ENCODE assay signal across 9 mouse cellular contexts in the genomic region with DNA sequence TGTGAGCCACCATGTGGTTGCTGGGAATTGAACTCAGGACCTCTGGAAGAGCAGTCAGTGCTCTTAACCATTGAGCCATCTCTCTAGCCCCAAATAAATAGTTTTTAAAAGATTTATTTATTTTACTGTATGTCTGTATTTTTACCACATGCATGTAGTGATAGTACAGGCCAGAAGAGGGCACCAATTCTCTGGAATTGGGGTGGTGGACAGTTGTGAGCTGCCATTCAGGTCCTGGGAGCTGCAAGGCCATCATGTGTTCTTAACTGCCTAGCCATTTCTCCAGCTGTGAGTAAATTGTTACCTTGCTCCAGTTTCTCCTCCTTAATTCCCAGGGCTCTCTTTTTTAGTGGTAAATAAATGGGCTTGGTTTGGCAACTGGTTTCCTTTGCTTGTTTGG. TPM values are rescaled to one million over a fixed set of nuclear protein-coding genes. Genes with fewer than 3 reads are reported as not detected.
DNase-seq lines count a peak whose midpoint lies in the region; ATAC-seq and TF ChIP-seq lines count a peak whose summit lies in the region.
"Had no signal": no experiment of that assay in that cellular context is flagged by ENCODE, and none has a peak within 500 bp of the region (broad histone marks: within the 10 kb centered on the region; RNA-seq: fewer than 3 reads in every experiment).

No protein-coding gene starts in this region.

- H3K27me3 ChIP-seq in kidney, embryonic 15.5 days: no peaks in the 10 kb centered on the region
- H3K27me3 ChIP-seq in stomach, postnatal 0 days (ENCODE audit: control insufficient read depth, insufficient read depth, low read length): no peaks in the 10 kb centered on the region
- H3K27me3 ChIP-seq: limb, embryonic 15.5 days had no signal

- ATAC-seq in kidney, embryonic 15.5 days (replicated peaks; ENCODE audit: low FRiP score): no peak
- no peak for ATAC-seq in stomach, postnatal 0 days (ENCODE audit: low FRiP score, low TSS enrichment)

- no peak for TF ChIP-seq EP300 in stomach, postnatal 0 days (optimal IDR thresholded peaks at IDR 0.05)

- no peak overlapping the region for H3K4me2 ChIP-seq in kidney, embryonic 15.5 days
- H3K4me2 ChIP-seq in stomach, postnatal 0 days (replicated peaks; ENCODE audit: low read depth): no peak overlapping the region
- H3K4me2 ChIP-seq: limb, embryonic 15.5 days had no signal

- TF ChIP-seq CTCF in bone marrow, adult 2 months (IDR thresholded peaks at IDR 0.05; ENCODE audit: control insufficient read depth, insufficient read depth, low read length): peak; percentile 46; the same call in 1 of the 2 replicates
- TF ChIP-seq CTCF in stomach, postnatal 0 days (IDR thresholded peaks at IDR 0.05; ENCODE audit: low read depth): peak; percentile 73

- no peaks in the 10 kb centered on the region for H3K36me3 ChIP-seq in kidney, embryonic 15.5 days
- no peaks in the 10 kb centered on the region for H3K36me3 ChIP-seq in stomach, postnatal 0 days (ENCODE audit: control insufficient read depth, insufficient read depth, low read length)
- H3K36me3 ChIP-seq: limb, embryonic 15.5 days had no signal

- H3K4me1 ChIP-seq in kidney, embryonic 15.5 days: no peaks in the 10 kb centered on the region
- H3K4me1 ChIP-seq in bone marrow, adult 2 months (ENCODE audit: control insufficient read depth, insufficient read depth, low read length): no peaks in the 10 kb centered on the region
- H3K4me1 ChIP-seq in stomach, postnatal 0 days (replicated peaks; ENCODE audit: control insufficient read depth, insufficient read depth): no peaks in the 10 kb centered on the region
- H3K4me1 ChIP-seq: limb, embryonic 15.5 days had no signal

- no peaks in the 10 kb centered on the region for H3K9me3 ChIP-seq in kidney, embryonic 15.5 days (replicated peaks)
- no peaks in the 10 kb centered on the region for H3K9me3 ChIP-seq in stomach, postnatal 0 days (ENCODE audit: control insufficient read depth, low read length)
- H3K9me3 ChIP-seq: limb, embryonic 15.5 days had no signal

- DNase-seq in adrenal gland, adult (ENCODE audit: inconsistent age in 2 of 2, low spot score in 1 of 2): peak; percentile 47 to 84
- no peak for DNase-seq in adrenal gland, postnatal 4 days (ENCODE audit: low spot score in 2 of 2)
- peak; percentile 42 for DNase-seq in kidney, adult 9 months
- DNase-seq in 3134 (ENCODE audit: extremely low read depth, insufficient read length, low spot score): peak; percentile 32
- peak; percentile 59 for DNase-seq in kidney, postnatal 10 days
- no peak for DNase-seq in stomach, postnatal 0 days (ENCODE audit: low spot score)

- no peak overlapping the region for H3K4me3 ChIP-seq in kidney, embryonic 15.5 days (replicated peaks)
- H3K4me3 ChIP-seq in bone marrow, adult 2 months (replicated peaks; ENCODE audit: control insufficient read depth, low read depth, low read length): no peak overlapping the region
- no peak overlapping the region for H3K4me3 ChIP-seq in stomach, postnatal 0 days (ENCODE audit: low read depth, low read length)
- H3K4me3 ChIP-seq: limb, embryonic 15.5 days had no signal

- TF ChIP-seq POLR2A in bone marrow, adult 2 months (IDR thresholded peaks at IDR 0.05; ENCODE audit: borderline replicate concordance, control insufficient read depth, low read depth, low read length): no peak

- no peak overlapping the region for H3K27ac ChIP-seq in kidney, embryonic 15.5 days
- no peak overlapping the region for H3K27ac ChIP-seq in bone marrow, adult 2 months (ENCODE audit: control insufficient read depth, insufficient read depth, low read depth, low read length, poor library complexity)
- no peak overlapping the region for H3K27ac ChIP-seq in stomach, postnatal 0 days (replicated peaks)
- H3K27ac ChIP-seq: limb, embryonic 15.5 days had no signal

- H3K9ac ChIP-seq in kidney, embryonic 15.5 days: no peak overlapping the region
- H3K9ac ChIP-seq in stomach, postnatal 0 days (ENCODE audit: low read length): no peak overlapping the region
- H3K9ac ChIP-seq: limb, embryonic 15.5 days had no signal

RNA-seq across cellular contexts. Expression of gene 3110009E18Rik, which starts 33.2 kb away (rescaled TPM):
- total RNA-seq in adrenal gland, postnatal 4 days (2021): 10 to 100 TPM; 12.5 to 14.2 TPM
- 19.7 and 22.1 TPM in 2 replicates for polyA plus RNA-seq in kidney, embryonic 15.5 days (2015; fragmentation: Nextera tagmentation; extraction: Ambion mirVana)
- 2.8 and 5.6 TPM in 2 replicates for polyA plus RNA-seq in bone marrow, adult 2 months (2011; ENCODE audit: insufficient read depth, insufficient read length, low replicate concordance, missing spikeins)
- 10.1 and 11.9 TPM in 2 replicates for polyA plus RNA-seq in stomach, postnatal 0 days (2015; fragmentation: Nextera tagmentation; extraction: Ambion mirVana)

RNA-seq across cellular contexts. Expression of gene Dbi, which starts 33.4 kb away (rescaled TPM):
- 100 to 1,000 TPM; 429 to 512 TPM for total RNA-seq in adrenal gland, postnatal 4 days (2021)
- polyA plus RNA-seq in kidney, embryonic 15.5 days (2015; fragmentation: Nextera tagmentation; extraction: Ambion mirVana): 696 and 764 TPM in 2 replicates
- polyA plus RNA-seq in bone marrow, adult 2 months (2011; ENCODE audit: insufficient read depth, insufficient read length, low replicate concordance, missing spikeins): 90.0 and 137 TPM in 2 replicates
- 1,663 and 1,741 TPM in 2 replicates for polyA plus RNA-seq in stomach, postnatal 0 days (2015; fragmentation: Nextera tagmentation; extraction: Ambion mirVana)

Comparison
In these comparisons a context has a peak if more than half of its experiments do, and no peak if none do; other contexts are left out.
1. DNase-seq: peak in adrenal gland, adult (2 of 2), kidney, adult 9 months (single experiment), 3134 (single experiment) and kidney, postnatal 10 days (single experiment); none in adrenal gland, postnatal 4 days (0 of 2) and stomach, postnatal 0 days (single experiment).